Mouse (Mus musculus): Measurements from ENCODE around the gene Ablim1. TPM values are rescaled to one million over a fixed set of nuclear protein-coding genes. Genes with fewer than 3 reads are reported as not detected.

Gene Ablim1
- total and polyA plus RNA-seq, 2 experiments from 2014 or later = 50.7 to 81.2 TPM

DNA sequence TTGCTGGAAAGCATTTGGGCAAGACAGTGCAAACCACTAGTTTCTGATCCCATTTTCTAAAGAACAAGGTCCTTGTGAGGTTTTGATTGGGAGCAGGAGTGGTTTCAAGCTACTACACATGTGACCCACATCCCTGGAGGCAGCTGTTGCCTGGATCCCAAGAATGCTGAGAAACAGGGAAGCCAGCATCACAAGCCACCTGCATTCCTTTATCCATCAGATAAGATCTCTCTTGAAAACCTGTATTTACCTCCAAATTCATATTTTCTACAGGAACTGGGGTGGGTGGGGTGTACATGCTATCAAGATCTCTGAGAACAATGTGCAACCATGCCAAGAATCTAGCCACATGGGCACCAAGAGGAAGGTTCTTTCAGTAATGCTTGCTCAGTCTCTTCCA, 139.6 kb downstream of the Ablim1 start:
- Histone ChIP-seq H3K4me1 (ENCODE audit: insufficient read depth, low read length) (no peaks in the 10 kb centered on the region), H3K27ac (ENCODE audit: low read depth, low read length) (no peak overlapping the region), H3K9ac (replicated peaks; ENCODE audit: low read length, poor library complexity, severe bottlenecking) (no peak overlapping the region), H3K27me3 (ENCODE audit: insufficient read depth, low read length) (no peaks in the 10 kb centered on the region), H3K4me2 (ENCODE audit: low read depth, low read length, poor library complexity, severe bottlenecking) (no peak overlapping the region), H3K4me3 (ENCODE audit: low read depth, low read length) (no peak overlapping the region), H3K9me3 (ENCODE audit: low read length) (no peaks in the 10 kb centered on the region), H3K36me3 (ENCODE audit: insufficient read depth, low read length) (peaks cover 11% of the 10 kb centered on the region; the same call in 1 of the 2 replicates)
- DNase-seq (ENCODE audit: low spot score) = no peak
- TF ChIP-seq CTCF (IDR thresholded peaks at IDR 0.05) = no peak
- ATAC-seq (ENCODE audit: low FRiP score) = no peak

DNA sequence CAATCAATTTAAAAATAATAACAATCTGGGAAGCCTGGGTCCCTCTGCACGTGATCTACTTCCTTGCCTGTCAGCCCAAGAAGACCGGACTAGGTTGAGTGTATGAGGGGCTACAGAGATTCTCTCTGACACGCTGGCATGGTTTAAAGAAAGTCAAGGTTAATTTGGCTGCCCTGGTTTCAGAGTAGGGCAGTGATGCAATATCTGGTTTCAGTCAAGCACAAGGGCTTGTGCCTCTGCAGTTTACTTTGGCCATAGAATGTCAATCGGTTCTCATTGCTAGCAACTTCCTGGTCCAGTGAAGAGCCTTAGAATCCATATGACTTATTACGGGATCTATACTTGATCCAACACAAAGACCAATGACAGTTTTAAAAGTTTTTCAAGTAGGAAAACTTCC, 140.2 kb downstream of the Ablim1 start:
- Histone ChIP-seq H3K9ac (replicated peaks; ENCODE audit: low read length, poor library complexity, severe bottlenecking) (no peak overlapping the region), H3K27me3 (ENCODE audit: insufficient read depth, low read length) (no peaks in the 10 kb centered on the region), H3K9me3 (ENCODE audit: low read length) (no peaks in the 10 kb centered on the region), H3K4me2 (ENCODE audit: low read depth, low read length, poor library complexity, severe bottlenecking) (no peak overlapping the region), H3K27ac (ENCODE audit: low read depth, low read length) (no peak overlapping the region), H3K36me3 (ENCODE audit: insufficient read depth, low read length) (peaks cover 11% of the 10 kb centered on the region; the same call in 1 of the 2 replicates), H3K4me1 (ENCODE audit: insufficient read depth, low read length) (no peaks in the 10 kb centered on the region), H3K4me3 (ENCODE audit: low read depth, low read length) (no peak overlapping the region)
- no peak for ATAC-seq (ENCODE audit: low FRiP score)
- no peak for DNase-seq (ENCODE audit: low spot score)
- 86% methylated on average over 5 of the region's 5 CpGs for WGBS
- no peak for TF ChIP-seq CTCF (IDR thresholded peaks at IDR 0.05)

- Histone ChIP-seq H3K4me2 (ENCODE audit: low read depth, low read length, poor library complexity, severe bottlenecking) (no peak overlapping the region), H3K27me3 (ENCODE audit: insufficient read depth, low read length) (no peaks in the 10 kb centered on the region), H3K4me3 (ENCODE audit: low read depth, low read length) (no peak overlapping the region), H3K36me3 (ENCODE audit: insufficient read depth, low read length) (peaks cover 11% of the 10 kb centered on the region; the same call in 1 of the 2 replicates), H3K9ac (replicated peaks; ENCODE audit: low read length, poor library complexity, severe bottlenecking) (no peak overlapping the region), H3K27ac (ENCODE audit: low read depth, low read length) (no peak overlapping the region), H3K9me3 (ENCODE audit: low read length) (no peaks in the 10 kb centered on the region), H3K4me1 (ENCODE audit: insufficient read depth, low read length) (no peaks in the 10 kb centered on the region)
- no peak for ATAC-seq (ENCODE audit: low FRiP score)
- whole genome bisulfite sequencing = 91% methylated on average over 5 of the region's 5 CpGs
- no peak for DNase-seq (ENCODE audit: low spot score)
- no peak for TF ChIP-seq CTCF (IDR thresholded peaks at IDR 0.05)
These were observed 140.7 kb downstream of the Ablim1 start for GRCm38 (mm10) chr19:57174045-57174444.

- H3K9me3 ChIP-seq (ENCODE audit: low read length) = no peaks in the 10 kb centered on the region
- no peak overlapping the region for H3K9ac ChIP-seq (replicated peaks; ENCODE audit: low read length, poor library complexity, severe bottlenecking)
- ATAC-seq (ENCODE audit: low FRiP score) (no peak), DNase-seq (ENCODE audit: low spot score) (no peak)
- no peaks in the 10 kb centered on the region for H3K27me3 ChIP-seq (ENCODE audit: insufficient read depth, low read length)
- no peak overlapping the region for H3K27ac ChIP-seq (ENCODE audit: low read depth, low read length)
- 96% methylated on average over 5 of the region's 5 CpGs for WGBS
- H3K36me3 ChIP-seq (ENCODE audit: insufficient read depth, low read length) = peaks cover 11% of the 10 kb centered on the region; the same call in 1 of the 2 replicates
- TF ChIP-seq CTCF (IDR thresholded peaks at IDR 0.05) = no peak
- H3K4me2 ChIP-seq (ENCODE audit: low read depth, low read length, poor library complexity, severe bottlenecking) = no peak overlapping the region
- H3K4me1 ChIP-seq (ENCODE audit: insufficient read depth, low read length) = no peaks in the 10 kb centered on the region
- no peak overlapping the region for H3K4me3 ChIP-seq (ENCODE audit: low read depth, low read length)
These were observed 142.4 kb downstream of the Ablim1 start for GRCm38 (mm10) chr19:57172321-57172720.

DNA sequence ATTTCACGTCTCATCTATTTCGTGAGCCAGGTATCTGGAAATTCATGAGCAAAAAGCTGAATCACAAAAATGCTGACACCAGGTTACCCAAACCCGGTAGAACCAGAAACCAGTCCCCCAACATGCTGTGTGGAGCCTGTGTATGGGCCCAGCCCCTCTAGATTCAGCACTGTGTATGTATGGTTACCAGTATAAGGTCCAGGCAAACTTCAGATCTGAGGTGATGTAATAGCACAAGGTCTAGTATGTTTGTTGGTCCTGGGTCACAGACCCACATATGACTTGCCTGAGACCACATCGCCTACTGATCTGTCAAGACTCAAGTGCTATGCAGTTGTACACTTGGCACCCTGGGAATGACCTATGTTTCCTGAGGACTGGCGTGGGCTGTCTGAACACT, 143.8 kb downstream of the Ablim1 start:
- ATAC-seq (ENCODE audit: low FRiP score) (no peak), DNase-seq (ENCODE audit: low spot score) (no peak)
- H3K9ac ChIP-seq (replicated peaks; ENCODE audit: low read length, poor library complexity, severe bottlenecking) = no peak overlapping the region
- peaks cover 11% of the 10 kb centered on the region for H3K36me3 ChIP-seq (ENCODE audit: insufficient read depth, low read length)
- no peak overlapping the region for H3K4me3 ChIP-seq (ENCODE audit: low read depth, low read length)
- 89% methylated on average over 5 of the region's 5 CpGs for WGBS
- no peaks in the 10 kb centered on the region for H3K4me1 ChIP-seq (ENCODE audit: insufficient read depth, low read length)
- H3K27me3 ChIP-seq (ENCODE audit: insufficient read depth, low read length) = no peaks in the 10 kb centered on the region
- H3K27ac ChIP-seq (ENCODE audit: low read depth, low read length) = no peak overlapping the region
- no peaks in the 10 kb centered on the region for H3K9me3 ChIP-seq (ENCODE audit: low read length)
- H3K4me2 ChIP-seq (ENCODE audit: low read depth, low read length, poor library complexity, severe bottlenecking) = no peak overlapping the region
- no peak for TF ChIP-seq CTCF (IDR thresholded peaks at IDR 0.05)

DNA sequence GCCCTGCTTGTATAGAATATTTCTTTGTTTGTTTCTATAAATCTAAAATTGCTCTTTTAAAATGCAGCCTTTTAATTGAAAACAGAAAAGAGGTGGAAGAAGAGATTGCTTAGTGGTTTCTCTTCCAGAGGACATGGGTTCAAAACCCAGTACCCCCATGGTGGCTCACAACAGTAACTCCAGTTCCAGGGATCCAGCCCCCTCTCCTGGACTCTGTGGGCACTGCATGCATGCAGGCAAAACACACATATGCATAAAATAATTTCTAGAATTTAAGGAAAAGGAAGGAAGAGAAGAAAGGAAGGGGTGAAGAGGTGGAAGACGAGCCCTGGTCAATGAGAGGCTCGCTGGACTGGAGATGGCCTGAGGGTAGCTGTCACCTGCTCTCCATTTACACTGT, 145.2 kb downstream of the Ablim1 start:
- no peak overlapping the region for H3K4me3 ChIP-seq (ENCODE audit: low read depth, low read length)
- no peak overlapping the region for H3K27ac ChIP-seq (ENCODE audit: low read depth, low read length)
- 92% methylated on average over 2 of the region's 2 CpGs for WGBS
- TF ChIP-seq CTCF (IDR thresholded peaks at IDR 0.05) = peak; percentile 40
- no peak overlapping the region for H3K4me2 ChIP-seq (ENCODE audit: low read depth, low read length, poor library complexity, severe bottlenecking)
- H3K4me1 ChIP-seq (ENCODE audit: insufficient read depth, low read length) = no peaks in the 10 kb centered on the region
- no peak for DNase-seq (ENCODE audit: low spot score)
- no peak for ATAC-seq (ENCODE audit: low FRiP score)
- no peaks in the 10 kb centered on the region for H3K9me3 ChIP-seq (ENCODE audit: low read length)
- H3K36me3 ChIP-seq (ENCODE audit: insufficient read depth, low read length) = peaks cover 11% of the 10 kb centered on the region
- H3K9ac ChIP-seq (replicated peaks; ENCODE audit: low read length, poor library complexity, severe bottlenecking) = no peak overlapping the region
- H3K27me3 ChIP-seq (ENCODE audit: insufficient read depth, low read length) = no peaks in the 10 kb centered on the region
